Mouse (Mus musculus): ENCODE results near the gene Myt1l. TPM values are rescaled to one million over a fixed set of nuclear protein-coding genes. Genes with fewer than 3 reads are reported as not detected.

Myt1l gene
- polyA plus RNA-seq, 1 experiment from 2014 or later, result 228 TPM

DNA sequence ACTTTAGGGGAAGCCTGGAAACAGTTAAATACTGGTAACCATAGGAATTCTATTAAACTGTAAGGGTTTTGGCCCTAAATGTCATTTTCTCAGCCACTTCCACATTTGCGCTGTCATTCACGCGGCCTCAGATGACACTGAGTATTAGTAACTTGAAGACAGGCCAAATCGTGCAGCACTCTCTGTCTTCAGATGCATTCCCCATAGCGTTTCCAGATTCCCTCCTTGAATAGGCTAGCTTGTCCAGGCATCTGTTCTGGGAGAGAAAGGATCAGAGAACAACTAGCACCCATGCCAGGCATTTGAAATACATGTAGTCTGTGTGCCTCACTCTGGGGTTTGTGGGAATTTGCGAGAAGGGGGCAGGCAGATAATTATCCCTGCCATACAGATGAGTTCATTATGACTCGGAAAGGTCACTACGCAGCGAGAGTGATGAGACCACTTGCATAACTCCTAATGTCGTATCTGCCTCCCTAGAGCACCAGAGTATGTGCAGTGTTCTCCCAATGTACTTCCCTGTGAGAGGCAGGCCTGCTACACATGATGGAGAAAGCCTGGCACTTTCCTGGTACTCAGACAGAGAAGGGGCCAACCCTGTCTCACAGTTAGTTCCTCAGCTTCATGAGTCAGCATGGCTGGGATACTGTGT, 295.7 kb downstream of the Myt1l start:
- peaks cover 30% of the 10 kb centered on the region for H3K4me1 ChIP-seq
- 74% methylated on average over 10 of the region's 10 CpGs for WGBS
- no peak overlapping the region for H3K4me2 ChIP-seq
- no peak overlapping the region for H3K4me3 ChIP-seq (replicated peaks)
- H3K36me3 ChIP-seq, result peaks cover 9% of the 10 kb centered on the region; the same call in 1 of the 2 replicates
- peak overlapping the region; percentile 45 for H3K27ac ChIP-seq (replicated peaks)
- ATAC-seq (ENCODE audit: low FRiP score), result no peak
- no peaks in the 10 kb centered on the region for H3K27me3 ChIP-seq (replicated peaks)
- H3K9ac ChIP-seq (replicated peaks), result no peak overlapping the region
- H3K9me3 ChIP-seq (replicated peaks), result no peaks in the 10 kb centered on the region

DNA sequence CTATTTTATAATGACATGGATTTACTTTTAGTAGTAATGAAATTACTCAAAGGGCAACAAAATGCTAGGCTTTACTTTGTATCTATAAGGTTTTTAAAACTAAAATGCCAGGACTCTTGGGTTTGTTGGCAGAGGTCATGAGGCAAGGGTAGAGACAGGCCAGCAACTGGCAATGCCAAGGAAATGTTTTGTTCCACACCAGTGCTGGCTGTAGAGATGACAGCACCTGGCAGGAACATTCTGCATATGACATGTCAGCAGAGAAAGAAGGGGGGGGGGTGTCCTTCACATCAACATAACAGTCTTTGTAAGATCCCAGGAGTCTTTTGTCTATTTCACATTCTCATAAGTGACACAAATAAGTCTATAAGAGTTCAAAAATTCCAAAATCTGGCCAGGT, 302.4 kb downstream of the Myt1l start:
- Histone ChIP-seq H3K27me3 (replicated peaks) (no peaks in the 10 kb centered on the region), H3K4me1 (no peaks in the 10 kb centered on the region), H3K27ac (replicated peaks) (no peak overlapping the region), H3K9ac (replicated peaks) (no peak overlapping the region), H3K9me3 (replicated peaks) (no peaks in the 10 kb centered on the region), H3K4me3 (replicated peaks) (no peak overlapping the region), H3K36me3 (peaks cover 17% of the 10 kb centered on the region), H3K4me2 (no peak overlapping the region)
- ATAC-seq (ENCODE audit: low FRiP score), result no peak

DNA sequence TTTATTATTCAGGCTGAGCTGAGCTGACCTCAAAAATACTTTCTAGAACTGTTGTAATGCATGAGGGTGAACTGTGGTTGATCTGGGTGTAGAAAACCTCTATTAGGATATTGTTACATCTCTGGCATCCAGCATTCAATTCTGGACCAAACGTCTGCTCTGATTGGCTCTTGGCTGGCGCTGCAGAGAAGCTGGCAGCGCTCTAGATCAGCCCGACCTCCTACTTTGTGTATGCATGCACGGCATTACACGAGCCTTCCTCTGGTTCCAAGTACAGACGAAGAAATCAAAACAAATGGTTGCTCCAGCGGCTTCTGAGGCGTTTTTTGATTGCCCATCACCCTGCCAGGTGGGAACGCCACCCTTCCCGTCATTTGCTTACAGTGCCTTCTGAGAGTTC, 303.2 kb downstream of the Myt1l start:
- H3K4me3 ChIP-seq (replicated peaks), result no peak overlapping the region
- no peaks in the 10 kb centered on the region for H3K27me3 ChIP-seq (replicated peaks)
- ATAC-seq (ENCODE audit: low FRiP score), result no peak
- H3K4me2 ChIP-seq, result no peak overlapping the region
- WGBS, result 76% methylated on average over 11 of the region's 11 CpGs
- no peak overlapping the region for H3K9ac ChIP-seq (replicated peaks)
- H3K9me3 ChIP-seq (replicated peaks), result no peaks in the 10 kb centered on the region
- H3K4me1 ChIP-seq, result peaks cover 6% of the 10 kb centered on the region
- H3K27ac ChIP-seq (replicated peaks), result no peak overlapping the region
- H3K36me3 ChIP-seq, result peaks cover 17% of the 10 kb centered on the region

DNA sequence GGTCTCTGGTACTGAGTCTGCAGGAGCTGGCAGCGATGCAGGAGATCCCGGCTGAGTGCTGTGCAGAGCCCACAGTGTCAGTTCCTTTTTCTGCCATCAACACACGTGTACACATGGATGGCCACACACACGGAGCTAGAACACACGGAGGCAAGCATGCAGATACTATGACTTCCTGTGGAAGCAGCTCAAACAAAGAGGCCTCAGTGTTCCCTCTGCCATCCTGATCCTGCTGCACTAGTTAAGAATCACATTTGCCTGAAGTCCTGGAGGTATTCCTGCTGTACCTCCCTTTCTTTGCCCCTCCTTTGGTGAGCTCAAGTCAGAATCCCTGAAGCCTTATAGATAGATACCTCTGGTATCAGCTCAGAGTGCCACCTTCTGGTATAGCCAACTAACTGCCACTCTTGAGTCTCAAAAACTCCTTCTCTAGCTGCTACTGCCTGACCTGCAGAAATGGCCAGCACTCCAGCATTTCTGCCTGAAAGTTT, 309.2 kb downstream of the Myt1l start:
- Histone ChIP-seq H3K36me3 (peaks cover 33% of the 10 kb centered on the region), H3K9me3 (replicated peaks) (no peaks in the 10 kb centered on the region), H3K4me3 (replicated peaks) (no peak overlapping the region), H3K9ac (replicated peaks) (no peak overlapping the region), H3K27me3 (replicated peaks) (no peaks in the 10 kb centered on the region), H3K27ac (replicated peaks) (peak overlapping the region; percentile 66), H3K4me2 (no peak overlapping the region), H3K4me1 (peaks cover 15% of the 10 kb centered on the region)
- peak; percentile 80 for ATAC-seq (ENCODE audit: low FRiP score)
- 61% methylated on average over 5 of the region's 5 CpGs for WGBS

DNA sequence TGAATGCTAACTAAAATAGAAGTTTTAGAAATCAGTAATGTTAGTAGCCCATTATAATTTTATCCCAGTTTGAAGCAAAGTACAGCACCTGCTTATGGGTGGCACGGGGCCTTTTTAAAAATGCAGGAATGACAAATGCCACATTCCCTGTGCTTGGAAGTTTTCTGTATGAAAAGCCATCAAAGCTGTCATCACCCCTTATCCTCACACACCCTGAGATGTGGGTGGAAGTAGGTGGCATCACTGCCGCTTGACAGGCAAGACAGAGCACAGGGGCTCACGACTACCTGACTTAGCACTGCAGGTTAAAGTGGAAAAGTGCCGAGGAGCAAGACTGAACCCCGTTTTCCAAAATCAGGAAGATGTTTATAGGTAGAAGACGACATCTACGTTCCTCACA, 310.2 kb downstream of the Myt1l start:
- no peak overlapping the region for H3K27ac ChIP-seq (replicated peaks)
- WGBS, result 89% methylated on average over 7 of the region's 7 CpGs
- H3K9me3 ChIP-seq (replicated peaks), result no peaks in the 10 kb centered on the region
- no peak overlapping the region for H3K4me2 ChIP-seq
- no peak overlapping the region for H3K4me3 ChIP-seq (replicated peaks)
- H3K27me3 ChIP-seq (replicated peaks), result no peaks in the 10 kb centered on the region
- peaks cover 37% of the 10 kb centered on the region for H3K36me3 ChIP-seq
- H3K9ac ChIP-seq (replicated peaks), result no peak overlapping the region
- peaks cover 15% of the 10 kb centered on the region for H3K4me1 ChIP-seq
- ATAC-seq (ENCODE audit: low FRiP score), result no peak

DNA sequence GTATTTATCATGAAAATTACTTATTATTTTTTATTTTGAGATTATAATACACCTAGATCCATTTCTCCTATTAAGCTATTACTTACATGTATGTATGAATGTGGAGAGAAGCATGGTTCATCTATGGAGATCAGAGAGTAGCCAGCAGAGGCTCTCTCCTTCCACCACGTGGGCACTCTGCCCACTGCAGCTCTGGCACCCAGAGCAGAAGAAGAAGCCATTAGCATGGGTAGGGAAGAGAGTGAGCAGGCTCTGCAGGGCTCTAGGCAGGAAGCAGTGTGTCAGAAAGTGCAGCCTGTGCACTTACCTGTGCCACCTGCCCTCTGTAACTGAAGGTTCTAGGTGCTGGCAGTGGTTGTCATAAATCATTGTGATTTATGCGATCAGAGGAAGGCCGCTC, 321.8 kb downstream of the Myt1l start:
- ATAC-seq (ENCODE audit: low FRiP score), result no peak
- no peak overlapping the region for H3K4me3 ChIP-seq (replicated peaks)
- 78% methylated on average over 3 of the region's 3 CpGs for WGBS

DNA sequence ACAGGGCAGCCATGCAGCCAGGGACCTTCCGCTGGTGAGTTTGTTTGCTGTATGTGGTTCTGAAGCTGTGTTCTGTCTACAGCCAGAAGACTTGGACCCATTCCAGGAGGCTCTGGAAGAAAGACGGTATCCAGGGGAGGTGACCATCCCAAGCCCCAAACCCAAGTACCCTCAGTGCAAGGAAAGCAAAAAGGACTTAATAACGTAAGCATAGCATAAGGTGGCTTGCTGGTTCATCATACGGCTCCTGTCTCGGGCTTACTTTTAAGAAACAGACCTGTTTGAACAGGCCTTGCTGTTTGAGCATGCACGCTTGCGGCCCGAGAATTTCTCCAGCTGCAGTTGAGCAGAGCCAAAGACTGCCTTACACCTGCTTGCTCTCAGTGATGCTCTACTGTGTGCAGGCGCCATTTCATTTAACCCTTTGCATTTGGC, 326.0 kb downstream of the Myt1l start:
- no peaks in the 10 kb centered on the region for H3K27me3 ChIP-seq (replicated peaks)
- no peak for ATAC-seq (ENCODE audit: low FRiP score)
- H3K27ac ChIP-seq (replicated peaks), result peak overlapping the region; percentile 41; the same call in 1 of the 2 replicates

More for the DNA sequence above, 321.8 kb downstream of the Myt1l start:
- Histone ChIP-seq H3K9ac (replicated peaks) (no peak overlapping the region), H3K36me3 (peaks cover 46% of the 10 kb centered on the region), H3K27ac (replicated peaks) (no peak overlapping the region), H3K27me3 (replicated peaks) (no peaks in the 10 kb centered on the region), H3K4me2 (no peak overlapping the region), H3K9me3 (replicated peaks) (no peaks in the 10 kb centered on the region), H3K4me1 (peaks cover 5% of the 10 kb centered on the region; the same call in 1 of the 2 replicates)

DNA sequence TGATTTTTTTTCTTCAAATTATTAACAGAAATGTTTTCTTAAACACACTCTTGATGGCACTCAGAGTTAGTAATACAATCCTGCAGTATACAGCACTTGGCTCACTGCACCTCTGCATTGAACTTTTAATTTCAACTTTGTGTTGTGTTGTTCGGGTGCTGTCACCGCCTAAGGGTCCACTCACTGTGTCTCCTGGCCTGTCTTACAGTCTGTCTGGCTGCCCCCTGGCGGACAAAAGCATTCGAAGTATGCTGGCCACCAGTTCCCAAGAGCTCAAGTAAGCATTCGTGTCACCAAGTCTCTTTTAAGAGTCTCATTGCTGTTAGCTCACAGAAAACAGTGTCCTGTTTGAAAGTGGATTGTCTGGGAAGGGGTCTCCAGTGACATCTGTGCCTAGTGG, 326.8 kb downstream of the Myt1l start:
- ATAC-seq (ENCODE audit: low FRiP score), result peak; percentile 53; the same call in 1 of the 2 replicates

More for the DNA sequence above, 326.0 kb downstream of the Myt1l start:
- Histone ChIP-seq H3K4me2 (no peak overlapping the region), H3K9ac (replicated peaks) (no peak overlapping the region), H3K4me1 (peaks cover 5% of the 10 kb centered on the region; the same call in 1 of the 2 replicates), H3K9me3 (replicated peaks) (no peaks in the 10 kb centered on the region), H3K36me3 (peaks cover 64% of the 10 kb centered on the region), H3K4me3 (replicated peaks) (no peak overlapping the region)
- WGBS, result 68% methylated on average over 9 of the region's 9 CpGs

DNA sequence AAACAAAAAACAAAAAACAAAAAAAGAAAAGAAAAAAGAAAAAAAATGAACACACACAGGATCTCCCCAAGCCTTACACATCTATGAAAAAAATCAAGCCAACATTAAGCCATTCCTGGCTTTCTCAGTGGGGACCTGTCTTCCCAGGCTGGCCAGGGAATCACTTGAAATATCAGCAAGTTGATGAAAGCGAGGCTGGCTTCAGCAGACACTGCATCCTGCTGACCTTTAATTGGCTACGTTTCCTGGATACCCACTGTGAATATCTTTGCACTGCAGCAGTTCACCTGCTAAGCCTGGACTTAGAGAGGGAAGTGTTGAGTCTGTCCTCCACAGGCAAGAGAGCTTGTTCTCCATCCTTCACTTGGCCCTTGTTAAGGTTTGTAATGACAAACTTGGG, 332.8 kb downstream of the Myt1l start:
- Histone ChIP-seq H3K36me3 (peaks cover 39% of the 10 kb centered on the region), H3K27me3 (replicated peaks) (no peaks in the 10 kb centered on the region), H3K27ac (replicated peaks) (peak overlapping the region; percentile 45; the same call in 1 of the 2 replicates), H3K4me1 (no peaks in the 10 kb centered on the region), H3K4me2 (no peak overlapping the region), H3K4me3 (replicated peaks) (no peak overlapping the region), H3K9ac (replicated peaks) (no peak overlapping the region), H3K9me3 (replicated peaks) (no peaks in the 10 kb centered on the region)
- ATAC-seq (ENCODE audit: low FRiP score), result no peak
- WGBS, result 31% methylated on average over 2 of the region's 2 CpGs

More for the DNA sequence above, 326.8 kb downstream of the Myt1l start:
- Histone ChIP-seq H3K4me2 (no peak overlapping the region), H3K4me3 (replicated peaks) (no peak overlapping the region), H3K9me3 (replicated peaks) (no peaks in the 10 kb centered on the region), H3K4me1 (peaks cover 5% of the 10 kb centered on the region; the same call in 1 of the 2 replicates), H3K9ac (replicated peaks) (no peak overlapping the region), H3K27me3 (replicated peaks) (no peaks in the 10 kb centered on the region), H3K27ac (replicated peaks) (no peak overlapping the region), H3K36me3 (peaks cover 65% of the 10 kb centered on the region)
- WGBS, result 33% methylated on average over 5 of the region's 5 CpGs

DNA sequence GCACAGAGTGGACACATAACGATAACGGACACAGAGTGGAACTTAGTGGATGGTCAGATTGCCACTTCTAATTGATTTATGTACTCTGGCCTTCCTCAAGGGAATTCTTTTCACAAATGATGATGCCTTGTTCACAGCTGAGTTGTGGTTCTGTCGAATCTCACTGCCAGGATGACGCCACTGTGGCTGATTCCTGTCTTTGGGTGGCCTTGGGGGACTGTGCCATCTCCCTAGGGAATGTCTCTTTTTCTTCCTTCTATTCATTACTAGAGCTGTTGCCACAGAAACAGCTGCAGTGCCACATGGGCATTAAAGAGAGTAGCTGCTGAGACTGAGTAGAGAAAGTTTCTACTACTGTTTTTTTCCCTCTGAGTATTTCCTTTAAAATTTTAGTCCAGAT, 340.1 kb downstream of the Myt1l start:
- peaks cover 20% of the 10 kb centered on the region for H3K36me3 ChIP-seq
- H3K9ac ChIP-seq (replicated peaks), result no peak overlapping the region
- peak overlapping the region; percentile 70 for H3K27ac ChIP-seq (replicated peaks)
- no peaks in the 10 kb centered on the region for H3K27me3 ChIP-seq (replicated peaks)
- no peaks in the 10 kb centered on the region for H3K9me3 ChIP-seq (replicated peaks)
- peaks cover 36% of the 10 kb centered on the region for H3K4me1 ChIP-seq
- no peak overlapping the region for H3K4me3 ChIP-seq (replicated peaks)
- 30% methylated on average over 4 of the region's 4 CpGs for WGBS
- peak; percentile 23; the same call in 1 of the 2 replicates for ATAC-seq (ENCODE audit: low FRiP score)
- no peak overlapping the region for H3K4me2 ChIP-seq

DNA sequence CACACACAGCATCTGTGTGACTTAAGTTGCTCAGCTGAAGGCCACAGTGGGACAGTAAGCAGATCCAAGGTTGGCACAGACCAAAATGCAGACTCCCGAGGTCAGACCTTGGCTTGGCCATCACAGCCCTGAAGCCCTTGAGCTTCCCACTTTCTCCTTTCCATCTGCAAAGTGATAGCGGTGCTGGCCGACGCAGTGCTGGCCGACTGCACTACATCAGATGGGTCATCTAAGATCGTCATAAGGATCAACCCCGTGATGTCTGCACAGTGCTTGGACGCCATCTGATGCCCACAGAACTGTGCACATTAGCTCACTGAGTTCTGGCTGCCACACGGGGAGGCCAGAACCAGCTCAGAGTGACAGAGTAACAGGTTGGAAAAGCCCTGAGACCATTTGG, 340.6 kb downstream of the Myt1l start:
- peaks cover 20% of the 10 kb centered on the region for H3K36me3 ChIP-seq
- no peak overlapping the region for H3K9ac ChIP-seq (replicated peaks)
- H3K4me1 ChIP-seq, result peaks cover 41% of the 10 kb centered on the region
- H3K4me3 ChIP-seq (replicated peaks), result no peak overlapping the region
- no peaks in the 10 kb centered on the region for H3K27me3 ChIP-seq (replicated peaks)
- ATAC-seq (ENCODE audit: low FRiP score), result no peak
- peak overlapping the region; percentile 37; the same call in 1 of the 2 replicates for H3K27ac ChIP-seq (replicated peaks)
- WGBS, result 86% methylated on average over 9 of the region's 9 CpGs
- H3K4me2 ChIP-seq, result no peak overlapping the region
- no peaks in the 10 kb centered on the region for H3K9me3 ChIP-seq (replicated peaks)

DNA sequence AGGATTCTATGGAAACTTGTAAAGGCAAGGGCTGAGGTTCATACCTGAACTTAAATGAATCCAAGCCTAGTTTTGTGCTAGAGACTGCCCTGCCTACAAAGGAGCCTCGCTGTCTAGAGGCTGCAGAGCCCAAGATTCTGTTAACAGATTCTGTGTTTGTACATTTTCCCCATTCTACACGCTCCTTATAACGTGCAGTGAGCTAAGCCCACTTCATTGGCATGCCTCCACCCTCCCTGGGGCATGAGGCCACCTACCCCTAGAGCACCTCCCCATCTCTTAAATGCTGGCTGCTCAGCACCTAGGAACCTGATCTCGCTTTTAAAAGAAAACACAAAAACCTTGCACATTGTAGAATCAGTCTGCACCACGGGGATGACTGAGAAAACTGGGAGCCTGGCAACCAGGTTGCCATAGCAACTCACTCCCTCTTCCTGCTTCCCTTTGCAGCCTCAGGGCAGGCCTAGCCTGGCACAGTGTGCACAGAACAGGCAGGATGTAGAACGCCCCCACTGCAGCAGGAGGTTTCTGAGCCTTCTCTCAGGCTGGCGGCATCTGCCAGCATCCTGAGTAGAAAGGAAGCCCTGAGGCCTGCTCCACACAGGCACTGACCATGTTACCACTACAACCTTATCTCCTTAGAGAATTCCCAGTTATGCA, 344.1 kb downstream of the Myt1l start:
- Histone ChIP-seq H3K9ac (replicated peaks) (no peak overlapping the region; the same call in 1 of the 2 replicates), H3K9me3 (replicated peaks) (no peaks in the 10 kb centered on the region), H3K36me3 (peaks cover 9% of the 10 kb centered on the region), H3K27me3 (replicated peaks) (no peaks in the 10 kb centered on the region), H3K4me2 (peak overlapping the region; percentile 19; the same call in 1 of the 2 replicates), H3K4me3 (replicated peaks) (no peak overlapping the region), H3K27ac (replicated peaks) (peak overlapping the region; percentile 92), H3K4me1 (peaks cover 41% of the 10 kb centered on the region)
- peak; percentile 95 for ATAC-seq (ENCODE audit: low FRiP score)
- WGBS, result 6% methylated on average over 7 of the region's 7 CpGs
